Comparison of ENCODE assay signal across 27 mouse cellular contexts in the genomic region with DNA sequence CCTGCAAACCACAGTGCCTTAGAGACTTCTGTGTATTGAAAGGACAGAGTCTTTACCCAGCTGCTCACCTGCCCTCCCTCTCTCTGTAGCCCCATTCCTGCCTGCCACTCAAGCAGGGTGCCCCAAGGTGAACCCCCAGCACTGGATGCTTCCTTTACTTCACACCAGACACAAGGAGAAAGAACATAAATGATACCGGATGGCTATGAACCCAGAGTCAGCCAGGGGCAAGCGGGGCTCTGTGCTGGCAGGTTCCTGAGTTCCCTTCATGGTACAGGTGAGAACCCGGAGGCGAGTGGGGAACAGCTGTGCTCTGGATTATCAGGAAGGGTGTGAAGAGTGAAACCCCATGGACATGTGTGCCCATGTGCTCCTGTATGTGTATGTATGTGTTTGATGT. TPM values are rescaled to one million over a fixed set of nuclear protein-coding genes. Genes with fewer than 3 reads are reported as not detected.
DNase-seq lines count a peak whose midpoint lies in the region; ATAC-seq and TF ChIP-seq lines count a peak whose summit lies in the region.
"Had no signal": no experiment of that assay in that cellular context is flagged by ENCODE, and none has a peak within 500 bp of the region (broad histone marks: within the 10 kb centered on the region; RNA-seq: fewer than 3 reads in every experiment).

No protein-coding gene starts in this region.

- H3K4me3 ChIP-seq in testis, adult 2 months (ENCODE audit: control insufficient read depth, low read depth, low read length) = no peak overlapping the region
- no peak overlapping the region for H3K4me3 ChIP-seq in forebrain, embryonic 14.5 days (ENCODE audit: low read depth, low read length)
- H3K4me3 ChIP-seq: embryonic facial prominence, embryonic 12.5 days; embryonic facial prominence, embryonic 15.5 days; forebrain, embryonic 15.5 days; heart, adult 2 months; hindbrain, embryonic 10.5 days; hindbrain, embryonic 13.5 days had no signal

- TF ChIP-seq POLR2A in testis, adult 2 months (IDR thresholded peaks at IDR 0.05; ENCODE audit: control insufficient read depth, low read depth, low read length) = no peak

- H3K9ac ChIP-seq in forebrain, embryonic 14.5 days (ENCODE audit: low read length) = no peak overlapping the region
- H3K9ac ChIP-seq: embryonic facial prominence, embryonic 12.5 days; embryonic facial prominence, embryonic 15.5 days; forebrain, embryonic 15.5 days; hindbrain, embryonic 13.5 days had no signal

- H3K4me2 ChIP-seq in forebrain, embryonic 14.5 days (ENCODE audit: low read length) = no peak overlapping the region
- H3K4me2 ChIP-seq: embryonic facial prominence, embryonic 12.5 days; embryonic facial prominence, embryonic 15.5 days; forebrain, embryonic 15.5 days; heart, embryonic 11.5 days; hindbrain, embryonic 13.5 days had no signal

- no peak for ATAC-seq in forebrain, embryonic 14.5 days
- ATAC-seq: CD4-positive, CD25-positive, alpha-beta regulatory T cell, adult 4 months; forebrain, embryonic 15.5 days; hindbrain, embryonic 16.5 days had no signal

- H3K4me1 ChIP-seq in testis, adult 2 months (ENCODE audit: control insufficient read depth, insufficient read depth, low read length) = peaks cover 12% of the 10 kb centered on the region
- no peaks in the 10 kb centered on the region for H3K4me1 ChIP-seq in forebrain, embryonic 14.5 days (ENCODE audit: control insufficient read depth, insufficient read depth, low read length)

- WGBS in forebrain, embryonic 14.5 days = 90% methylated on average over 4 of the region's 4 CpGs

- no peaks in the 10 kb centered on the region for H3K36me3 ChIP-seq in testis, adult 2 months (ENCODE audit: control insufficient read depth, insufficient read depth, low read length)
- H3K36me3 ChIP-seq in forebrain, embryonic 14.5 days (ENCODE audit: control insufficient read depth, insufficient read depth, low read length) = no peaks in the 10 kb centered on the region
- H3K36me3 ChIP-seq: embryonic facial prominence, embryonic 12.5 days; embryonic facial prominence, embryonic 15.5 days; forebrain, embryonic 15.5 days; hindbrain, embryonic 10.5 days; hindbrain, embryonic 13.5 days had no signal

- TF ChIP-seq CTCF in testis, adult 2 months (IDR thresholded peaks at IDR 0.05; ENCODE audit: control insufficient read depth, insufficient read depth, insufficient replicate concordance, low read depth, low read length) = no peak

- no peaks in the 10 kb centered on the region for H3K9me3 ChIP-seq in forebrain, embryonic 14.5 days (replicated peaks; ENCODE audit: control insufficient read depth, low read length)
- H3K9me3 ChIP-seq: embryonic facial prominence, embryonic 12.5 days; embryonic facial prominence, embryonic 15.5 days; forebrain, embryonic 15.5 days; hindbrain, embryonic 10.5 days; hindbrain, embryonic 13.5 days had no signal

- H3K27me3 ChIP-seq in testis, adult 2 months (ENCODE audit: control insufficient read depth, insufficient read depth, low read length) = no peaks in the 10 kb centered on the region
- H3K27me3 ChIP-seq in forebrain, embryonic 14.5 days (replicated peaks; ENCODE audit: control insufficient read depth, insufficient read depth, low read length) = no peaks in the 10 kb centered on the region
- H3K27me3 ChIP-seq: embryonic facial prominence, embryonic 12.5 days; embryonic facial prominence, embryonic 15.5 days; forebrain, embryonic 15.5 days had no signal

- H3K27ac ChIP-seq in testis, adult 2 months (ENCODE audit: control insufficient read depth, insufficient read depth, low read depth, low read length) = peak overlapping the region; percentile 15; the same call in 1 of the 2 replicates
- no peak overlapping the region for H3K27ac ChIP-seq in forebrain, embryonic 14.5 days (ENCODE audit: low read depth, low read length)
- H3K27ac ChIP-seq: embryonic facial prominence, embryonic 12.5 days; embryonic facial prominence, embryonic 15.5 days; forebrain, embryonic 15.5 days; heart, adult 2 months; hindbrain, embryonic 10.5 days; hindbrain, embryonic 13.5 days had no signal

- no peak for DNase-seq in testis, postnatal 14 days (ENCODE audit: low spot score)
- peak; percentile 15 for DNase-seq in naive thymus-derived CD4-positive, alpha-beta T cell, adult 2 months (ENCODE audit: low read depth)
- DNase-seq in thymus, postnatal 14 days = peak; percentile 45
- peak; percentile 51 for DNase-seq in thymus, postnatal 4 days
- DNase-seq in forebrain, embryonic 14.5 days (ENCODE audit: low spot score) = no peak
- DNase-seq: adrenal gland, adult 2 months; adrenal gland, postnatal 14 days; cerebellum, adult 11 months; cerebellum, adult 2 months; cerebellum, adult 9-11 months; cerebellum, postnatal 25 days; gastrocnemius, postnatal 25 days; heart, adult 2 months; heart, postnatal 10 days; heart, postnatal 36 days had no signal

RNA-seq across cellular contexts. Expression of gene Fkbp5, which starts 11.7 kb away (rescaled TPM):
- 19.8 and 22.7 TPM in 2 replicates for polyA plus RNA-seq in testis, adult 2 months (2012; rRNA removed)
- polyA plus RNA-seq in forebrain, embryonic 14.5 days (2014; fragmentation: Nextera tagmentation; extraction: Ambion mirVana) = 11.7 and 11.9 TPM in 2 replicates

RNA-seq across cellular contexts. Expression of gene Armc12, which starts 25.0 kb away (rescaled TPM):
- polyA plus RNA-seq in testis, adult 2 months (2012; rRNA removed) = 513 and 515 TPM in 2 replicates
- not detected in 2 replicates for polyA plus RNA-seq in forebrain, embryonic 14.5 days (2014; fragmentation: Nextera tagmentation; extraction: Ambion mirVana)
- polyA plus RNA-seq: adrenal gland, adult 2 months; C2C12; CD4-positive, CD25-positive, alpha-beta regulatory T cell, adult 4 months; cerebellum, adult 2 months; embryonic facial prominence, embryonic 12.5 days; embryonic facial prominence, embryonic 15.5 days; forebrain, embryonic 11.5 days; forebrain, embryonic 15.5 days; heart, embryonic 11.5 days; heart, embryonic 14.5 days; hindbrain, embryonic 10.5 days; hindbrain, embryonic 13.5 days; hindbrain, embryonic 16.5 days had no signal

RNA-seq across cellular contexts. Expression of gene Clpsl2, which starts 43.6 kb away (rescaled TPM):
- polyA plus RNA-seq in testis, adult 2 months (2012; rRNA removed) = not detected in 2 replicates
- polyA plus RNA-seq in forebrain, embryonic 14.5 days (2014; fragmentation: Nextera tagmentation; extraction: Ambion mirVana) = not detected in 2 replicates
- polyA plus RNA-seq: adrenal gland, adult 2 months; C2C12; CD4-positive, CD25-positive, alpha-beta regulatory T cell, adult 4 months; cerebellum, adult 2 months; embryonic facial prominence, embryonic 12.5 days; embryonic facial prominence, embryonic 15.5 days; forebrain, embryonic 11.5 days; forebrain, embryonic 15.5 days; heart, adult 2 months; heart, embryonic 11.5 days; heart, embryonic 14.5 days; hindbrain, embryonic 10.5 days; hindbrain, embryonic 13.5 days; hindbrain, embryonic 16.5 days had no signal

RNA-seq across cellular contexts. Expression of gene Clps, which starts 55.0 kb away (rescaled TPM):
- polyA plus RNA-seq in testis, adult 2 months (2012; rRNA removed) = 2.5 and 4.1 TPM in 2 replicates
- not detected in 2 replicates for polyA plus RNA-seq in forebrain, embryonic 14.5 days (2014; fragmentation: Nextera tagmentation; extraction: Ambion mirVana)
- polyA plus RNA-seq: C2C12; CD4-positive, CD25-positive, alpha-beta regulatory T cell, adult 4 months; embryonic facial prominence, embryonic 12.5 days; embryonic facial prominence, embryonic 15.5 days; forebrain, embryonic 11.5 days; forebrain, embryonic 15.5 days; heart, embryonic 11.5 days; heart, embryonic 14.5 days; hindbrain, embryonic 10.5 days; hindbrain, embryonic 13.5 days; hindbrain, embryonic 16.5 days had no signal

Comparison
In these comparisons a context has a peak if more than half of its experiments do, and no peak if none do; other contexts are left out.
1. DNase-seq: peak in naive thymus-derived CD4-positive, alpha-beta T cell, adult 2 months (single experiment), thymus, postnatal 14 days (single experiment) and thymus, postnatal 4 days (single experiment); none in testis, postnatal 14 days (single experiment) and forebrain, embryonic 14.5 days (single experiment).
2. RNA of gene Armc12, which starts 25.0 kb away (polyA plus RNA-seq): 513 to 515 TPM in testis, adult 2 months; not detected in forebrain, embryonic 14.5 days; every median in the first group is over 100 times any median in the second.